Mouse (Mus musculus): Measurements from ENCODE around the gene Esyt1. TPM values are rescaled to one million over a fixed set of nuclear protein-coding genes. Genes with fewer than 3 reads are reported as not detected.

Esyt1 gene
- total and polyA plus RNA-seq, 3 experiments, result 20.2 to 48.0 (median 38.2) TPM

DNA sequence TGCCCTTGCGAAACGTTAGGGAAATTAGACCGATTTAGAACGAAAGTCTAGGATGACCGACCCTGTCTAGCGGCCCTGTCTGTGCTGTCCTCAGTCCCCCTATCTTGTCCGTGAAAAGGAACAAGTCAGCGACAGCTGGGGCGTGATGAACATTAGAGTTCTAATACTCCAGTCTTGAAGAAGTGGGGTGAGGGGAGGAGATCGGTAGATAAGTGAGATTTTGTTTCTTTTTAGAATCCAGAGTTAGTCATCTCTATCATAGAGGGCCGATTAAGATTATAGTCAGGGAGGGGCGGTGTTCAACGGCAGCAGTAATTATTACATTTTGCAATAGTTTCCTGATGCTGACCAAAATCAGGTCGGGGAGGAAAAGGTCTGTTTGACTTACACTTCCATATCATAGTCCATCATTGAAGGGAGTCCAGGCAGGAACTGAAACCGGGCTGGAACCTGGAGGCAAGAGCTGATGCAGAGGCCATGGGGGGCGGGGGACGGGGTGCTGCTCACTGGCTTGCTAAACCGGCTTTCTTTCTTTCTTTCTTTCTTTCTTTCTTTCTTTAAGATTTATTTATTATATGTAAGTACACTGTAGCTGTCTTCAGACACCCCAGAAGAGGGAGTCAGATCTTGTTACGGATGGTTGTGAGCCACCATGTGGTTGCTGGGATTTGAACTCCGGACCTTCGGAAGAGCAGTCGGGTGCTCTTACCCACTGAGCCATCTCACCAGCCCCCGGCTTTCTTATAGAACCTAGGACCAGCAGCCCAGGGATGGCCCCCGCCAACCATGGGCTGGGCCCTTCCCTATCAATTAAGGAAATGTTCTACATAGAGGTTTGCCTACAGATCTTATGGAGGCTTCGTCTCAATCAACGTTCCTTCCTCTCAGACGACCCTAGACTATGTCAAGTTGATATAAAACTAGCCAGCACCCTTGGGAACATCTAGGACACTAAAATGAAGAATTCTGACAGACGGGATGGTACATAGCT lies 990 bp upstream of the Esyt1 start:
- peak overlapping the region; percentile 50 for H3K27ac ChIP-seq (ENCODE audit: insufficient read depth, low read depth)
- dilution Hi-C loops (cut with MboI; ENCODE audit: extremely low pct_ligation_motif_present, extremely low pct_unique_long_range_greater_than_20kb, low sequenced_read_pairs) (no loop called here), in situ Hi-C loops (cut with MboI; ENCODE audit: low pct_ligation_motif_present, low pct_unique_long_range_greater_than_20kb, low sequenced_read_pairs) (no loop called here)
- no peaks in the 10 kb centered on the region for H3K79me2 ChIP-seq (replicated peaks; ENCODE audit: control insufficient read depth, extremely low read depth, insufficient read depth, poor library complexity, severe bottlenecking)
- peaks cover 10 to 13% of the 10 kb centered on the region in 2 experiments for H3K36me3 ChIP-seq (replicated peaks in 1 of 2; ENCODE audit: control insufficient read depth in 1 of 2, insufficient read depth in 1 of 2, low read length in 1 of 2)
- peak overlapping the region; percentile 54 to 92 (median 86) for H3K4me3 ChIP-seq (replicated peaks in 1 of 3; ENCODE audit: low read depth in 2 of 3, low read length in 2 of 3, poor library complexity in 1 of 3)
- H3K27me3 ChIP-seq (replicated peaks), result no peaks in the 10 kb centered on the region
- peak overlapping the region; percentile 70 for H3K9ac ChIP-seq (ENCODE audit: insufficient read depth, low read depth)
- 0 out of 2 replicates have a peak, but pooled peaks have one; percentile 1 for TF ChIP-seq TBP (conservative IDR thresholded peaks at IDR 0.05; ENCODE audit: low read depth, low read length)
- peak; percentile 72 for TF ChIP-seq IRF4 (IDR thresholded peaks at IDR 0.05; ENCODE audit: low read depth, low read length)
- TF ChIP-seq SIN3A (IDR thresholded peaks at IDR 0.05; ENCODE audit: low read length), result no peak
- TF ChIP-seq EP300 (IDR thresholded peaks at IDR 0.05; ENCODE audit: low read length), result peak; percentile 46
- 0 out of 2 replicates have a peak, but pooled peaks have one; percentile 39 for TF ChIP-seq CHD1 (IDR thresholded peaks at IDR 0.05; ENCODE audit: low read depth, low read length)
- TF ChIP-seq HCFC1 (IDR thresholded peaks at IDR 0.05; ENCODE audit: low read depth, low read length), result no peak
- TF ChIP-seq ETS1 (conservative IDR thresholded peaks at IDR 0.05; ENCODE audit: low read depth, low read length), result 0 out of 2 replicates have a peak, but pooled peaks have one; percentile 1
- no peaks in the 10 kb centered on the region for H3K9me3 ChIP-seq (replicated peaks; ENCODE audit: low read length)
- H3K4me1 ChIP-seq (ENCODE audit: control insufficient read depth in 1 of 2, insufficient read depth in 2 of 2), result peaks cover 0 to 21% of the 10 kb centered on the region in 2 experiments; a peak in 2 of 4 replicates
- peak overlapping the region; percentile 81 for H3K4me2 ChIP-seq (ENCODE audit: insufficient read depth, low read depth, poor library complexity, severe bottlenecking)
- DNase-seq (ENCODE audit: extremely low read depth), result peak; percentile 33

DNA sequence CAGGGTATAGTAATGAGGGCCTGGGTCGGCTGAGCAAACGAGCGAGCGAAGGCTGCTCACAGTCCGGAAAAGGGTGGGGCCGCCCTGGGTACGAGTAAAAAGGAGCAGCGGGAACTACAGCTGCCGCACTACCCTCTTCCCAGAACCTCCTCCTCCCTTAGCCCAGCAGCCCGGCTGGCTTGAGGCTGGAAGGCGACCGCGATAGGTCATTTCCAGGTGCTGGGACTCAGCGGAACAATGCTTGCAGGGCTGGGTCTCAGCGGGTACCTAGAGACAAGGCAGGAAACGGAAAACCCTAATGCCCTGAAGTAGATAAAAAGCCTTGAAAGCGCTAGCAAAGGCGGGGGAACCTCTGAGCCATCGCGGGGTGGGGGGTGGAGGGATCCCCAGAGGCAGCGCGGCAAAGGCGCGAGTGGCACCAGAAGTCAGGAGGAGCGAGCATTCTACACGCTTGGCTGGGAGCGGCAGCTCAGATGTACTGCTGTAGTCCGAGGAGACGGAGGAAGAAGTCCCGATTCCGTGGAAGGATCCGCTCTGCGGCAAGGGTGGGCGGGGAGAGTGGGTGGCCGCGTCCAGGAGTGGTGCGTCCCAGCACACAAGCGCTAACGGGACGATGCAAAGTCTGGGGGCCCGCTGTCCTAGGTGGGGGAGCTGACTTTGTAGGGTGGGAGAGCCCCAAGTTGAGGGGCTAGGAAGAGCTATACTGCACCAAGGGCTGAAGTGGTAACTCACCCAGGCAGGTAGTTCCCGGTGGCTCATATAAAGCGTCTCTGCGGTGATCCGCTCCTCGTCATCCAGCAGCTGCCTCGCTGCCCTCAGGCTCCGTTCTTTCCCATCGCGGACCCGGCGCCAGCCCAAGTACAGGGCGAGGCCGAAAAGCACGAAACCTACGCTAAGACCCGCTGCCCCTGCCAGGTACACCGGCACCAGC lies 674 bp downstream of the Esyt1 start:
- Histone ChIP-seq H3K36me3 (replicated peaks in 1 of 2; ENCODE audit: control insufficient read depth in 1 of 2, insufficient read depth in 1 of 2, low read length in 1 of 2) (peaks cover 26 to 30% of the 10 kb centered on the region in 2 experiments), H3K4me2 (ENCODE audit: insufficient read depth, low read depth, poor library complexity, severe bottlenecking) (peak overlapping the region; percentile 29), H3K4me3 (replicated peaks in 1 of 3; ENCODE audit: low read depth in 2 of 3, low read length in 2 of 3, poor library complexity in 1 of 3) (peak overlapping the region; percentile 86 to 92 (median 86)), H3K27ac (ENCODE audit: insufficient read depth, low read depth) (peak overlapping the region; percentile 51), H3K4me1 (ENCODE audit: control insufficient read depth in 1 of 2, insufficient read depth in 2 of 2) (peaks cover 0 to 21% of the 10 kb centered on the region in 2 experiments; a peak in 2 of 4 replicates), H3K79me2 (replicated peaks; ENCODE audit: control insufficient read depth, extremely low read depth, insufficient read depth, poor library complexity, severe bottlenecking) (no peaks in the 10 kb centered on the region), H3K9me3 (replicated peaks; ENCODE audit: low read length) (no peaks in the 10 kb centered on the region), H3K9ac (ENCODE audit: insufficient read depth, low read depth) (peak overlapping the region; percentile 71), H3K27me3 (replicated peaks) (no peaks in the 10 kb centered on the region)
- in situ Hi-C loops (cut with MboI; ENCODE audit: low pct_ligation_motif_present, low pct_unique_long_range_greater_than_20kb, low sequenced_read_pairs), result no loop called here
- peak; percentile 55 for TF ChIP-seq MXI1 (IDR thresholded peaks at IDR 0.05; ENCODE audit: low read depth, low read length)
- 0 out of 2 replicates have a peak, but pooled peaks have one; percentile 15 for TF ChIP-seq TCF12 (IDR thresholded peaks at IDR 0.05; ENCODE audit: low read depth, low read length)
- TF ChIP-seq SIN3A (IDR thresholded peaks at IDR 0.05; ENCODE audit: low read length), result peak; percentile 54
- no peak for TF ChIP-seq CTCF (conservative IDR thresholded peaks at IDR 0.05 in 1 of 2, IDR thresholded peaks at IDR 0.05 in 1 of 2; ENCODE audit: low read depth in 2 of 2, low read length in 2 of 2)
- peak; percentile 76; the same call in 1 of the 2 replicates for TF ChIP-seq UBTF (IDR thresholded peaks at IDR 0.05; ENCODE audit: low read depth, low read length)
- TF ChIP-seq ELF1 (IDR thresholded peaks at IDR 0.05; ENCODE audit: low read depth, low read length), result 0 out of 2 replicates have a peak, but pooled peaks have one; percentile 10
- dilution Hi-C loops (cut with MboI; ENCODE audit: extremely low pct_ligation_motif_present, extremely low pct_unique_long_range_greater_than_20kb, low sequenced_read_pairs), result no loop called here
- peak; percentile 41 for DNase-seq (ENCODE audit: extremely low read depth)

All from CH12.LX (cell line).